Mouse (Mus musculus): ENCODE measurements around the gene Parva. TPM values are rescaled to one million over a fixed set of nuclear protein-coding genes. Genes with fewer than 3 reads are reported as not detected.

Parva gene
- total and polyA plus RNA-seq, 2 experiments from 2014 or later = 23.2 to 23.3 TPM

DNA sequence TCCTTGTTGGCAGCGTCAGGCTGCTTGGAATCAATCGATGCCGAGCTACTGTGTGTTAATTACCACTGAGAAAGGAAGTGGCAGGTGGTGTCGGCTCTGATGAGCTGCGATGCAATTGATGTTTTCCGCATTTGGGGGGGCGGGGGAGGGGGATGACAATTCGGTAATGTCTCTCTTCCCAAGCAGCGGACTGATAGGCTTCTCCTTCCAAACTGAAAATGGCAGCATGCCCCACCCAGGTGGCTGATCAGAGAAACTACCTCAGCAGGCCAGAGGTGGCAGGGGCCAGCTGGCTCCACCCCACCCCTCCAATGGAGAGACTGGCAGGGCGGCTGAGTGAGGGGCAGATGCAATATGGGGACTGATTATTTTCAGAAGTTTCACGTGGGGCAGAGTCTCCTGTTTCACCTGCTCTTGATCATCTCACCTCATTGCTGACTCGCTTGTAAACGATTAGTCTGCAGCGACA, 11.2 kb upstream of the Parva start:
- ATAC-seq (ENCODE audit: low FRiP score) = peak; percentile 54; the same call in 1 of the 2 replicates
- H3K36me3 ChIP-seq (ENCODE audit: insufficient read depth, low read length) = no peaks in the 10 kb centered on the region
- peak overlapping the region; percentile 3; the same call in 1 of the 2 replicates for H3K4me2 ChIP-seq (ENCODE audit: low read depth, low read length, poor library complexity, severe bottlenecking)

DNA sequence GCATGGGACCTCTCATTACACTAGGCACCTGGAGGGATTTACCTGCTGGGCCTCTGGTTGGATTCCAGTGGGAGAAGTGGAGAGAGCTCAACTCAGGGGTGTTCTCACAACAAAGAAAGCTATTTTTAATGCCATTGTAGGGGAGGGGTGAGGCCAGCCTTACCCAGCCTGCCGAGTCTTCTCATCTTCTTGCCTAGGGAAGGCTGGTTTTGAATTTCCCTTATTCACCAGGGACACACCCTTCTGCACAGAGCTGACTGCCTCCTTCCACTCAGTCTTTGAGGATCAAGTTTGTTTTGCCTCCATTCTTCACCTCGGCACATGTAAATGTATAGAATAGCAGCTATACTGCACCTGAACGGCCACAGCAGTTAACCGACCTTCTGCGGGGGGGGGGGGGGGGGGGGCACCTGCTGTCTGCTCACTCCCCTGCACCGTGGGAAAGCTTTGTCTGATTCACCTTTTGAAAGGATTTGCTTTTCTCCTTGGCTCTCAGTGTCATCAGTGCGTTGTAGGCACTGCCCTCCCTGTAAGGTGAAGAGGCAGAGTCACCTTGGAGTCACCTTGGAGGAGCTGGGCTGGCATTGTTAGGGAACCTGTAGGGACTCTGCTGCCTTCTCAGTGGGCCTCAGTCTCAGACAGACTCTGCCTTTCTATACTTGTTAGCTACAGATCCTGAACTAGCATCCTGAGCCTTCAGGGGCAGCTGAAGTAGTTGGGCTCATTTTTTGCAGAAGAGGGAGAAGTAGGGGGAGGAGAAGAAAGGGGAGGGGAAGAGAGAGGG, 10.4 kb upstream of the Parva start:
- no peak overlapping the region for H3K4me2 ChIP-seq (ENCODE audit: low read depth, low read length, poor library complexity, severe bottlenecking)

More for the DNA sequence above, 11.2 kb upstream of the Parva start:
- no peaks in the 10 kb centered on the region for H3K27me3 ChIP-seq (ENCODE audit: insufficient read depth, low read length)
- peaks cover 12% of the 10 kb centered on the region; the same call in 1 of the 2 replicates for H3K4me1 ChIP-seq (ENCODE audit: insufficient read depth, low read length)
- no peak overlapping the region for H3K9ac ChIP-seq (replicated peaks; ENCODE audit: low read length, poor library complexity, severe bottlenecking)
- DNase-seq (ENCODE audit: low spot score) = peak; percentile 62
- no peak overlapping the region for H3K4me3 ChIP-seq (ENCODE audit: low read depth, low read length)
- TF ChIP-seq CTCF (IDR thresholded peaks at IDR 0.05) = no peak
- WGBS = 14% methylated on average over 14 of the region's 14 CpGs
- no peaks in the 10 kb centered on the region for H3K9me3 ChIP-seq (ENCODE audit: low read length)
- H3K27ac ChIP-seq (ENCODE audit: low read depth, low read length) = peak overlapping the region; percentile 18; the same call in 1 of the 2 replicates

DNA sequence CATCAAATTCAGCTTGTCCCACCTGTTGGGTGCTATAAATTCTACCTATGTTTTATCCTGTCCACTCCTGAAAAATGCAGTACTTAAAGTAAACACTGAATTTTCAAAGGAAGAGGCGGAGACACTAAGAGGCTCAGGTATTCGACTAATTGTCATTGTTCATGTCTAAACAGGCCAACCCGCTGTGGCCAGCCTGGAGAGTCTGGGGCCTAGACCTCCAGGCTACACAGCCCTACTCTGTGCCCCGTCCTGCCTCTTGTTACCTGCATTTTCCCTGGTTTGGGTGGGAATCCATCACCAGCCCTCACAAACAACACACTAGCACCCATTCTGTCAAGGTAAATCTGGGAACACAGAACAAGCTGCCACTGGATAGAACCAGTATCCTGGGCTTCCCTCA, 9.7 kb upstream of the Parva start:
- H3K9ac ChIP-seq (replicated peaks; ENCODE audit: low read length, poor library complexity, severe bottlenecking) = no peak overlapping the region
- no peaks in the 10 kb centered on the region for H3K9me3 ChIP-seq (ENCODE audit: low read length)
- ATAC-seq (ENCODE audit: low FRiP score) = no peak
- DNase-seq (ENCODE audit: low spot score) = no peak
- H3K4me3 ChIP-seq (ENCODE audit: low read depth, low read length) = no peak overlapping the region
- 80% methylated on average over 4 of the region's 4 CpGs for WGBS
- H3K4me1 ChIP-seq (ENCODE audit: insufficient read depth, low read length) = peaks cover 12% of the 10 kb centered on the region; the same call in 1 of the 2 replicates
- no peaks in the 10 kb centered on the region for H3K36me3 ChIP-seq (ENCODE audit: insufficient read depth, low read length)
- no peak overlapping the region for H3K4me2 ChIP-seq (ENCODE audit: low read depth, low read length, poor library complexity, severe bottlenecking)
- H3K27ac ChIP-seq (ENCODE audit: low read depth, low read length) = no peak overlapping the region
- no peak for TF ChIP-seq CTCF (IDR thresholded peaks at IDR 0.05)
- H3K27me3 ChIP-seq (ENCODE audit: insufficient read depth, low read length) = no peaks in the 10 kb centered on the region

More for the DNA sequence above, 10.4 kb upstream of the Parva start:
- peaks cover 12% of the 10 kb centered on the region; the same call in 1 of the 2 replicates for H3K4me1 ChIP-seq (ENCODE audit: insufficient read depth, low read length)
- 14% methylated on average over 7 of the region's 7 CpGs for WGBS
- H3K4me3 ChIP-seq (ENCODE audit: low read depth, low read length) = no peak overlapping the region
- H3K36me3 ChIP-seq (ENCODE audit: insufficient read depth, low read length) = no peaks in the 10 kb centered on the region
- ATAC-seq (ENCODE audit: low FRiP score) (no peak), DNase-seq (ENCODE audit: low spot score) (no peak)
- H3K27ac ChIP-seq (ENCODE audit: low read depth, low read length) = 0 out of 2 replicates have a peak overlapping the region, but pooled peaks have one; percentile 18
- no peak overlapping the region for H3K9ac ChIP-seq (replicated peaks; ENCODE audit: low read length, poor library complexity, severe bottlenecking)
- no peaks in the 10 kb centered on the region for H3K9me3 ChIP-seq (ENCODE audit: low read length)
- no peaks in the 10 kb centered on the region for H3K27me3 ChIP-seq (ENCODE audit: insufficient read depth, low read length)
- no peak for TF ChIP-seq CTCF (IDR thresholded peaks at IDR 0.05)

DNA sequence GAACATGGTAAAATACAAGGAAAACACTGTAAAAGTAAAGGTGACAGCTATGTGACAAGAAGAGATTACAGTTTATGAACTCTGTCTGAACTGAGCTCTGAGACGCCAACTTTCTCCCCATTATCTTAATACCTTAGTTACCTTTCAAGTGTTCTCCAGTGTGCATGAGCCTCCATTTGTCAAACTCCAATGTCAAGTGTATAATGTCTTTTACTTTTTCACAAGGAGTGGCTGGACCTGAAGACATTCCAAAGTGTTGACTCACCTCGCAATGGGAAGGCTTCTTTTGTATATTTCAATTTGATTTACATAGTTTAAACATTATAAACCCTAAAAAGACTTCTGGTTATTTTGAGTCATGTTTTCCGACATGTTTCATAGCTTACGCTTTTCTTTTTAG, 3.9 kb upstream of the Parva start:
- Histone ChIP-seq H3K4me1 (ENCODE audit: insufficient read depth, low read length) (no peaks in the 10 kb centered on the region), H3K27ac (ENCODE audit: low read depth, low read length) (no peak overlapping the region), H3K9ac (replicated peaks; ENCODE audit: low read length, poor library complexity, severe bottlenecking) (no peak overlapping the region), H3K9me3 (ENCODE audit: low read length) (no peaks in the 10 kb centered on the region), H3K36me3 (ENCODE audit: insufficient read depth, low read length) (no peaks in the 10 kb centered on the region), H3K4me2 (ENCODE audit: low read depth, low read length, poor library complexity, severe bottlenecking) (no peak overlapping the region), H3K27me3 (ENCODE audit: insufficient read depth, low read length) (peaks cover 6% of the 10 kb centered on the region; the same call in 1 of the 2 replicates), H3K4me3 (ENCODE audit: low read depth, low read length) (no peak overlapping the region)
- ATAC-seq (ENCODE audit: low FRiP score) (no peak), DNase-seq (ENCODE audit: low spot score) (no peak)
- TF ChIP-seq CTCF (IDR thresholded peaks at IDR 0.05) = no peak
- 91% methylated on average over 4 of the region's 4 CpGs for WGBS

DNA sequence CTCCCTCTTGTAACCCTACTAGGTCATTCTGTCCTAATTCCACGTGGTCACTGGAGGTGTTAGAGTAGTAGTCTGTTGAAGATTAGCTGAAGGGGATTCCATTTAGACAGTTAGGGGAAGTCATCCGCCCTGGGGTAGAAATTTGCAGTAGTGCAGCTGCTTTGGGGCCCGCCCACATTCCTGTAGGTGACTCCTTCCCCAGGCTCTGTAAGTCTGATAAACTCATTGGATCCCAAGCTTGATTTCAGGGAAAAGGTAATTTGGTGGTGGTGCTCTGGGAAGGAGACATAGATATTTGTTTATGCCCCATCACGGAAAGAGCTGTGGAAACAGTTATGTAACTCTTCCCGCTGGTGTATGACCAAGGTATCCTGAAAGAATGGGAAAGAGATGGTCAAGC, 494 bp upstream of the Parva start:
- Histone ChIP-seq H3K9me3 (ENCODE audit: low read length) (no peaks in the 10 kb centered on the region), H3K27ac (ENCODE audit: low read depth, low read length) (no peak overlapping the region), H3K36me3 (ENCODE audit: insufficient read depth, low read length) (no peaks in the 10 kb centered on the region), H3K4me2 (ENCODE audit: low read depth, low read length, poor library complexity, severe bottlenecking) (no peak overlapping the region), H3K9ac (replicated peaks; ENCODE audit: low read length, poor library complexity, severe bottlenecking) (no peak overlapping the region), H3K4me1 (ENCODE audit: insufficient read depth, low read length) (no peaks in the 10 kb centered on the region), H3K4me3 (ENCODE audit: low read depth, low read length) (no peak overlapping the region), H3K27me3 (ENCODE audit: insufficient read depth, low read length) (peaks cover 6% of the 10 kb centered on the region; the same call in 1 of the 2 replicates)
- DNase-seq (ENCODE audit: low spot score) (no peak), ATAC-seq (ENCODE audit: low FRiP score) (no peak)
- 58% methylated on average over 5 of the region's 5 CpGs for WGBS
- no peak for TF ChIP-seq CTCF (IDR thresholded peaks at IDR 0.05)

DNA sequence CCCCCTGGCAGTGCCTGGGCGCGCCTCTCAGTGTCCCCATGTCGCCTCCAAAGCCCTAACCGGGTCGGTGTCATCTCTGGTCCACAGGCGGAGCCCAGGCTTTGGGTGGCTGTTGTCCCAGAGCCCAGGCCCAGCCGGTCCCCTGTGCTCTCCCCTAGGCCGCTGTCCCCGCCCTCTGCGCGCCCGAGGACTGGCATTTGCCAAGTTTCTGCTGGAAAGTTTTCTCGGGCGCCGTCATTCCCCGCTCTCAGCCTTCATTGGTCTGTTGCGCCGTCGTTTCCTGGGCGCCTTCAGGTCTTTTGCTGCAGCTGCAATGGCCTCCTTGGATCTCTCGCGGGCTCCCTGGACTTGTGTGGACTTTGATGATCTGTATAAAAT, 842 bp downstream of the Parva start:
- Histone ChIP-seq H3K4me3 (ENCODE audit: low read depth, low read length) (peak overlapping the region; percentile 61), H3K27me3 (ENCODE audit: insufficient read depth, low read length) (peaks cover 6% of the 10 kb centered on the region; the same call in 1 of the 2 replicates), H3K4me1 (ENCODE audit: insufficient read depth, low read length) (no peaks in the 10 kb centered on the region), H3K27ac (ENCODE audit: low read depth, low read length) (peak overlapping the region; percentile 66), H3K9me3 (ENCODE audit: low read length) (no peaks in the 10 kb centered on the region), H3K9ac (replicated peaks; ENCODE audit: low read length, poor library complexity, severe bottlenecking) (peak overlapping the region; percentile 61), H3K36me3 (ENCODE audit: insufficient read depth, low read length) (no peaks in the 10 kb centered on the region), H3K4me2 (ENCODE audit: low read depth, low read length, poor library complexity, severe bottlenecking) (peak overlapping the region; percentile 97)
- DNase-seq (ENCODE audit: low spot score) (peak; percentile 82), ATAC-seq (ENCODE audit: low FRiP score) (peak; percentile 75)
- TF ChIP-seq CTCF (IDR thresholded peaks at IDR 0.05) = no peak
- WGBS = 2% methylated on average over 22 of the region's 22 CpGs
